Mouse (Mus musculus): ENCODE measurements around the gene Rock2.

DNA sequence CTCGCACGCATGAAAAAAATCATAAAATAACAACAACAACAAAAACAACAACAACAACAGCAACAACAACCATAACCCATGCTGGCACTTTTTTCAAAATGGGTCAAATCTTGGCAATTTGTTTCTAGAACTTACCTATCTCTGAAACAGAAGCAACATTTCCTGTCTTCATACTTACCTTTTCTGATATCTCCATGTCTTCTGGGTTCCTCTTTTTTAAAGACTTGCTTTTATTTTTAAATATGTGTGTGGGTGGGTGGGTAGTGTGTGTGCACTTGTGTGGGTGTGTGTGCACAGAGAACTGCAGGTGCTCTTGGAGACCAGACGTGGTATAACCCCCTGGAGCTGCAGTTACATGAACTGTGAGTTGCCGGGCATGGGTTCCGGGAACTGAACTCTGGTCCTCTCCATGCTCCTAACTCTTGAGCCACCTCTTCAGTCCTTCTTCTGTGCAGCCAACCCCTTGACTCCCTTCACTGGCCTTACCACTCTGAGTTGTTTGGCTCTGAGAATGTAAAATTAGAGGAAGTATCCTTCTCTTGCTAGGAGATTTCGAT, 129.9 kb downstream of the Rock2 start:
- TF ChIP-seq CTCF (IDR thresholded peaks at IDR 0.05; ENCODE audit: low read depth) (no peak), EP300 (IDR thresholded peaks at IDR 0.05; ENCODE audit: low read depth) (no peak)
